Mouse (Mus musculus): Measurements from ENCODE around the gene Slc51a. TPM values are rescaled to one million over a fixed set of nuclear protein-coding genes. Genes with fewer than 3 reads are reported as not detected.
A peak's percentile ranks its signal among the peaks of the same experiment; 100 is the strongest.

Gene Slc51a
- total and polyA plus RNA-seq, 3 experiments, result 0.08 to 0.17 TPM; not detected in 1

- TF ChIP-seq MAX (IDR thresholded peaks at IDR 0.05; ENCODE audit: low read length) (no peak), CTCF (conservative IDR thresholded peaks at IDR 0.05 in 1 of 2, IDR thresholded peaks at IDR 0.05 in 1 of 2; ENCODE audit: low read depth in 2 of 2, low read length in 2 of 2) (0 out of 4 replicates have a peak, but pooled peaks of 1 of the 2 experiments have one; percentile 1), RAD21 (IDR thresholded peaks at IDR 0.05; ENCODE audit: low read depth, low read length) (peak; percentile 2; the same call in 1 of the 2 replicates)
- Histone ChIP-seq H3K9me3 (replicated peaks; ENCODE audit: low read length) (no peaks in the 10 kb centered on the region), H3K4me3 (replicated peaks in 1 of 3; ENCODE audit: low read depth in 2 of 3, low read length in 2 of 3, poor library complexity in 1 of 3) (no peak overlapping the region), H3K4me2 (ENCODE audit: insufficient read depth, low read depth, poor library complexity, severe bottlenecking) (no peak overlapping the region), H3K9ac (ENCODE audit: insufficient read depth, low read depth) (no peak overlapping the region), H3K4me1 (ENCODE audit: control insufficient read depth in 1 of 2, insufficient read depth in 2 of 2) (0 out of 4 replicates have a peak, but pooled peaks cover 0 to 2% of the 10 kb centered on the region in 2 experiments), H3K79me2 (replicated peaks; ENCODE audit: control insufficient read depth, extremely low read depth, insufficient read depth, poor library complexity, severe bottlenecking) (no peaks in the 10 kb centered on the region), H3K36me3 (replicated peaks in 1 of 2; ENCODE audit: control insufficient read depth in 1 of 2, insufficient read depth in 1 of 2, low read length in 1 of 2) (no peaks in the 10 kb centered on the region), H3K27me3 (replicated peaks) (peaks cover 5% of the 10 kb centered on the region), H3K27ac (ENCODE audit: insufficient read depth, low read depth) (no peak overlapping the region)
- DNase-seq (ENCODE audit: extremely low read depth), result no peak
- in situ Hi-C loops (cut with MboI; ENCODE audit: low pct_ligation_motif_present, low pct_unique_long_range_greater_than_20kb, low sequenced_read_pairs), result no loop called here
- dilution Hi-C loops (cut with MboI; ENCODE audit: extremely low pct_ligation_motif_present, extremely low pct_unique_long_range_greater_than_20kb, low sequenced_read_pairs), result no loop called here
These were observed 21.6 kb upstream of the Slc51a start for GRCm38 (mm10) chr16:32509066-32509942.

- Histone ChIP-seq H3K27ac (ENCODE audit: insufficient read depth, low read depth) (no peak overlapping the region), H3K4me3 (replicated peaks in 1 of 3; ENCODE audit: low read depth in 2 of 3, low read length in 2 of 3, poor library complexity in 1 of 3) (no peak overlapping the region), H3K9me3 (replicated peaks; ENCODE audit: low read length) (no peaks in the 10 kb centered on the region), H3K36me3 (replicated peaks in 1 of 2; ENCODE audit: control insufficient read depth in 1 of 2, insufficient read depth in 1 of 2, low read length in 1 of 2) (no peaks in the 10 kb centered on the region), H3K27me3 (replicated peaks) (peaks cover 5% of the 10 kb centered on the region), H3K4me2 (ENCODE audit: insufficient read depth, low read depth, poor library complexity, severe bottlenecking) (no peak overlapping the region), H3K79me2 (replicated peaks; ENCODE audit: control insufficient read depth, extremely low read depth, insufficient read depth, poor library complexity, severe bottlenecking) (no peaks in the 10 kb centered on the region), H3K9ac (ENCODE audit: insufficient read depth, low read depth) (no peak overlapping the region), H3K4me1 (ENCODE audit: control insufficient read depth in 1 of 2, insufficient read depth in 2 of 2) (0 out of 4 replicates have a peak, but pooled peaks cover 0 to 2% of the 10 kb centered on the region in 2 experiments)
- dilution Hi-C loops (cut with MboI; ENCODE audit: extremely low pct_ligation_motif_present, extremely low pct_unique_long_range_greater_than_20kb, low sequenced_read_pairs) (no loop called here), in situ Hi-C loops (cut with MboI; ENCODE audit: low pct_ligation_motif_present, low pct_unique_long_range_greater_than_20kb, low sequenced_read_pairs) (no loop called here)
- TF ChIP-seq ELF1 (IDR thresholded peaks at IDR 0.05; ENCODE audit: low read depth, low read length), result no peak
- TF ChIP-seq CHD2 (IDR thresholded peaks at IDR 0.05; ENCODE audit: low read length), result no peak
- no peak for TF ChIP-seq TCF12 (IDR thresholded peaks at IDR 0.05; ENCODE audit: low read depth, low read length)
- TF ChIP-seq ZC3H11A (IDR thresholded peaks at IDR 0.05; ENCODE audit: low read depth, low read length), result no peak
- no peak for TF ChIP-seq USF1 (IDR thresholded peaks at IDR 0.05; ENCODE audit: low read depth, low read length)
- TF ChIP-seq CTCF (conservative IDR thresholded peaks at IDR 0.05 in 1 of 2, IDR thresholded peaks at IDR 0.05 in 1 of 2; ENCODE audit: low read depth in 2 of 2, low read length in 2 of 2), result no peak
- TF ChIP-seq MYC (IDR thresholded peaks at IDR 0.05; ENCODE audit: low read depth, low read length), result no peak
- TF ChIP-seq PAX5 (IDR thresholded peaks at IDR 0.05; ENCODE audit: low read length), result no peak
- no peak for TF ChIP-seq BHLHE40 (IDR thresholded peaks at IDR 0.05; ENCODE audit: low read depth, low read length)
- no peak for TF ChIP-seq RCOR1 (conservative IDR thresholded peaks at IDR 0.05; ENCODE audit: low read depth, low read length)
- no peak for TF ChIP-seq ZNF384 (IDR thresholded peaks at IDR 0.05; ENCODE audit: low read depth, low read length)
- no peak for TF ChIP-seq RAD21 (IDR thresholded peaks at IDR 0.05; ENCODE audit: low read depth, low read length)
- no peak for TF ChIP-seq SMC3 (IDR thresholded peaks at IDR 0.05; ENCODE audit: low read depth, low read length)
- no peak for TF ChIP-seq EP300 (IDR thresholded peaks at IDR 0.05; ENCODE audit: low read length)
- TF ChIP-seq NELFE (IDR thresholded peaks at IDR 0.05; ENCODE audit: low read depth, low read length), result no peak
- TF ChIP-seq JUND (conservative IDR thresholded peaks at IDR 0.05; ENCODE audit: low read depth, low read length), result no peak
- DNase-seq (ENCODE audit: extremely low read depth), result no peak
These were observed 20.9 kb upstream of the Slc51a start for GRCm38 (mm10) chr16:32508506-32509065.
